Comparison of ENCODE assay signal across 8 mouse cellular contexts in the genomic region with DNA sequence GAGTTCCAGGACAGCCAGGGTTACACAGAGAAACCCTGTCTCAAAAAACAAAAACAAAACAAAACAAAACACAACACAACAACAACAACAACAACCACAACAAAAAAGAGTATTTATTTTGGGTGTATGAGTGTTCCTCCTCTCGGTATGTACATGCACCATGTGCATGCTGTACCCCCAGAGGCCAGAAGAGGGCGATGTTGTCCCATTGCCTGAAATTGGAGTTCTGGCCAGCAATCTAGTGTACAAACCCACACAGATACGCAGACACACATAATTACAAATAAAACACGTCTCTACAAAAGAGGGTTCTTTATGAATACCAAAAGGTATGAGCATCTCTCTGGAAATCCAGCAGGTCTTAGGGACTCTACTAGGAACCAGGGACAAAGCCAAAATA.
DNase-seq lines count a peak whose midpoint lies in the region; ATAC-seq and TF ChIP-seq lines count a peak whose summit lies in the region.

No protein-coding gene starts in this region.

- H3K27me3 ChIP-seq in kidney, postnatal 0 days (ENCODE audit: insufficient read depth, low read length), result no peaks in the 10 kb centered on the region
- H3K27me3 ChIP-seq in kidney, embryonic 16.5 days (ENCODE audit: insufficient read depth, low read length), result no peaks in the 10 kb centered on the region
- no peaks in the 10 kb centered on the region for H3K27me3 ChIP-seq in ES-Bruce4 (ENCODE audit: control insufficient read depth, insufficient read depth, low read length, poor library complexity, severe bottlenecking)
- H3K27me3 ChIP-seq in hindbrain, postnatal 0 days (ENCODE audit: insufficient read depth, low read length), result no peaks in the 10 kb centered on the region
- no peaks in the 10 kb centered on the region for H3K27me3 ChIP-seq in stomach, postnatal 0 days (ENCODE audit: control insufficient read depth, insufficient read depth, low read length)

- no peak overlapping the region for H3K4me2 ChIP-seq in kidney, postnatal 0 days (ENCODE audit: low read length)
- no peak overlapping the region for H3K4me2 ChIP-seq in kidney, embryonic 16.5 days (replicated peaks; ENCODE audit: low read depth, low read length)
- H3K4me2 ChIP-seq in hindbrain, postnatal 0 days (ENCODE audit: low read depth, low read length), result no peak overlapping the region
- no peak overlapping the region for H3K4me2 ChIP-seq in stomach, postnatal 0 days (replicated peaks; ENCODE audit: low read depth)

- no peaks in the 10 kb centered on the region for H3K4me1 ChIP-seq in kidney, postnatal 0 days (replicated peaks; ENCODE audit: insufficient read depth, low read length)
- no peaks in the 10 kb centered on the region for H3K4me1 ChIP-seq in kidney, embryonic 16.5 days (ENCODE audit: insufficient read depth, low read length)
- H3K4me1 ChIP-seq in ES-Bruce4 (ENCODE audit: control insufficient read depth, insufficient read depth, low read length), result no peaks in the 10 kb centered on the region
- no peaks in the 10 kb centered on the region for H3K4me1 ChIP-seq in hindbrain, postnatal 0 days (ENCODE audit: insufficient read depth, low read length)
- H3K4me1 ChIP-seq in stomach, postnatal 0 days (replicated peaks; ENCODE audit: control insufficient read depth, insufficient read depth), result no peaks in the 10 kb centered on the region

- TF ChIP-seq EP300 in ES-Bruce4 (IDR thresholded peaks at IDR 0.05; ENCODE audit: insufficient read depth, low read depth, low read length), result no peak
- no peak for TF ChIP-seq EP300 in stomach, postnatal 0 days (optimal IDR thresholded peaks at IDR 0.05)

- TF ChIP-seq POLR2A in ES-Bruce4 (IDR thresholded peaks at IDR 0.05; ENCODE audit: insufficient read depth, low read length), result no peak

- H3K36me3 ChIP-seq in kidney, postnatal 0 days (ENCODE audit: insufficient read depth, low read length), result no peaks in the 10 kb centered on the region
- no peaks in the 10 kb centered on the region for H3K36me3 ChIP-seq in kidney, embryonic 16.5 days (ENCODE audit: insufficient read depth, low read length)
- H3K36me3 ChIP-seq in ES-Bruce4 (ENCODE audit: control insufficient read depth, insufficient read depth, low read length, poor library complexity, severe bottlenecking), result no peaks in the 10 kb centered on the region
- no peaks in the 10 kb centered on the region for H3K36me3 ChIP-seq in hindbrain, postnatal 0 days (ENCODE audit: insufficient read depth, low read length)
- H3K36me3 ChIP-seq in stomach, postnatal 0 days (ENCODE audit: control insufficient read depth, insufficient read depth, low read length), result no peaks in the 10 kb centered on the region

- 77% methylated on average over 4 of the region's 4 CpGs for WGBS in kidney, postnatal 0 days
- 80% methylated on average over 4 of the region's 4 CpGs for WGBS in kidney, embryonic 16.5 days
- WGBS in hindbrain, postnatal 0 days, result 76% methylated on average over 4 of the region's 4 CpGs
- 75% methylated on average over 4 of the region's 4 CpGs for WGBS in stomach, postnatal 0 days

- no peak for ATAC-seq in CD4-positive, CD25-positive, alpha-beta regulatory T cell, adult 4 months
- ATAC-seq in kidney, postnatal 0 days (replicated peaks; ENCODE audit: low FRiP score, low read depth), result no peak
- ATAC-seq in kidney, embryonic 16.5 days (ENCODE audit: low FRiP score, low TSS enrichment), result no peak
- no peak for ATAC-seq in hindbrain, postnatal 0 days
- no peak for ATAC-seq in stomach, postnatal 0 days (ENCODE audit: low FRiP score, low TSS enrichment)

- no peak overlapping the region for H3K27ac ChIP-seq in kidney, postnatal 0 days
- H3K27ac ChIP-seq in kidney, embryonic 16.5 days (ENCODE audit: low read length), result no peak overlapping the region
- H3K27ac ChIP-seq in ES-Bruce4 (ENCODE audit: insufficient read depth, low read length), result no peak overlapping the region
- H3K27ac ChIP-seq in hindbrain, postnatal 0 days, result no peak overlapping the region
- no peak overlapping the region for H3K27ac ChIP-seq in stomach, postnatal 0 days (replicated peaks)

- H3K9ac ChIP-seq in kidney, postnatal 0 days (ENCODE audit: low read depth, low read length), result no peak overlapping the region
- H3K9ac ChIP-seq in kidney, embryonic 16.5 days (replicated peaks; ENCODE audit: low read length), result no peak overlapping the region
- no peak overlapping the region for H3K9ac ChIP-seq in ES-Bruce4 (ENCODE audit: low read depth, poor library complexity, severe bottlenecking)
- no peak overlapping the region for H3K9ac ChIP-seq in hindbrain, postnatal 0 days (replicated peaks; ENCODE audit: low read length)
- no peak overlapping the region for H3K9ac ChIP-seq in stomach, postnatal 0 days (ENCODE audit: low read length)

- DNase-seq in CD4-positive, CD25-positive, alpha-beta regulatory T cell, adult 2 months (ENCODE audit: low read depth, low spot score), result peak; percentile 30
- DNase-seq in kidney, postnatal 0 days (ENCODE audit: low spot score), result no peak
- DNase-seq in hindbrain, postnatal 0 days (ENCODE audit: low spot score), result peak; percentile 76
- DNase-seq in stomach, postnatal 0 days (ENCODE audit: low spot score), result peak; percentile 37
- no peak for DNase-seq in ovary, postnatal 10 days (ENCODE audit: low spot score)

- no peak overlapping the region for H3K4me3 ChIP-seq in kidney, postnatal 0 days (replicated peaks; ENCODE audit: low read depth, low read length)
- no peak overlapping the region for H3K4me3 ChIP-seq in kidney, embryonic 16.5 days (ENCODE audit: low read length)
- H3K4me3 ChIP-seq in ES-Bruce4 (ENCODE audit: low read depth, low read length), result no peak overlapping the region
- no peak overlapping the region for H3K4me3 ChIP-seq in hindbrain, postnatal 0 days (ENCODE audit: low read length)
- no peak overlapping the region for H3K4me3 ChIP-seq in stomach, postnatal 0 days (ENCODE audit: low read depth, low read length)

- no peaks in the 10 kb centered on the region for H3K9me3 ChIP-seq in kidney, postnatal 0 days (replicated peaks; ENCODE audit: low read length)
- H3K9me3 ChIP-seq in kidney, embryonic 16.5 days (ENCODE audit: low read length), result no peaks in the 10 kb centered on the region; the same call in 1 of the 2 replicates
- H3K9me3 ChIP-seq in ES-Bruce4 (replicated peaks; ENCODE audit: control insufficient read depth, insufficient read depth, low read length, poor library complexity, severe bottlenecking), result no peaks in the 10 kb centered on the region
- H3K9me3 ChIP-seq in hindbrain, postnatal 0 days (ENCODE audit: low read length), result no peaks in the 10 kb centered on the region
- no peaks in the 10 kb centered on the region for H3K9me3 ChIP-seq in stomach, postnatal 0 days (ENCODE audit: control insufficient read depth, low read length)

- peak; percentile 72 for TF ChIP-seq CTCF in kidney, postnatal 0 days (IDR thresholded peaks at IDR 0.05; ENCODE audit: low read depth)
- TF ChIP-seq CTCF in ES-Bruce4 (IDR thresholded peaks at IDR 0.05; ENCODE audit: low read depth, low read length), result peak; percentile 80
- peak; percentile 92 for TF ChIP-seq CTCF in hindbrain, postnatal 0 days (IDR thresholded peaks at IDR 0.05; ENCODE audit: low read depth)
- TF ChIP-seq CTCF in stomach, postnatal 0 days (IDR thresholded peaks at IDR 0.05; ENCODE audit: low read depth), result peak; percentile 74

Comparison
In these comparisons a context has a peak if more than half of its experiments do, and no peak if none do; other contexts are left out.
1. DNase-seq: peak in CD4-positive, CD25-positive, alpha-beta regulatory T cell, adult 2 months (single experiment), hindbrain, postnatal 0 days (single experiment) and stomach, postnatal 0 days (single experiment); none in kidney, postnatal 0 days (single experiment) and ovary, postnatal 10 days (single experiment).
2. Peak in every context shown above with its lines, with median percentiles within 50 percentile points of each other: CTCF ChIP-seq.